Mouse (Mus musculus): ENCODE data around the gene S100a16. TPM values are rescaled to one million over a fixed set of nuclear protein-coding genes. Genes with fewer than 3 reads are reported as not detected.

Gene S100a16
- polyA plus RNA-seq, 1 experiment from 2014 or later: 32.5 TPM

- no peaks in the 10 kb centered on the region for H3K9me3 ChIP-seq (ENCODE audit: control insufficient read depth, low read length)
Measured at GRCm38 (mm10) chr3:90575320-90575719, 38.3 kb downstream of the S100a16 start.

GRCm38 (mm10) chr3:90576351-90577001 lies 39.4 kb downstream of the S100a16 start:
- Histone ChIP-seq H3K4me2 (ENCODE audit: low read length) (no peak overlapping the region), H3K4me1 (ENCODE audit: control insufficient read depth, insufficient read depth, low read length) (no peaks in the 10 kb centered on the region), H3K27me3 (ENCODE audit: control insufficient read depth, insufficient read depth, low read length) (no peaks in the 10 kb centered on the region), H3K9ac (replicated peaks; ENCODE audit: low read length) (no peak overlapping the region), H3K4me3 (replicated peaks; ENCODE audit: low read depth, low read length) (no peak overlapping the region), H3K27ac (replicated peaks; ENCODE audit: low read depth, low read length) (no peak overlapping the region), H3K9me3 (ENCODE audit: control insufficient read depth, low read length) (no peaks in the 10 kb centered on the region), H3K36me3 (ENCODE audit: control insufficient read depth, insufficient read depth, low read length) (no peaks in the 10 kb centered on the region)
- 74% methylated on average over 10 of the region's 10 CpGs for WGBS
- ATAC-seq (ENCODE audit: low FRiP score, low TSS enrichment) (no peak), DNase-seq (no peak)

More at GRCm38 (mm10) chr3:90575320-90575719, 38.3 kb downstream of the S100a16 start:
- Histone ChIP-seq H3K4me1 (ENCODE audit: control insufficient read depth, insufficient read depth, low read length) (no peaks in the 10 kb centered on the region), H3K27ac (replicated peaks; ENCODE audit: low read depth, low read length) (no peak overlapping the region), H3K36me3 (ENCODE audit: control insufficient read depth, insufficient read depth, low read length) (no peaks in the 10 kb centered on the region), H3K27me3 (ENCODE audit: control insufficient read depth, insufficient read depth, low read length) (no peaks in the 10 kb centered on the region), H3K4me3 (replicated peaks; ENCODE audit: low read depth, low read length) (no peak overlapping the region), H3K9ac (replicated peaks; ENCODE audit: low read length) (no peak overlapping the region), H3K4me2 (ENCODE audit: low read length) (no peak overlapping the region)
- DNase-seq: no peak
- ATAC-seq (ENCODE audit: low FRiP score, low TSS enrichment): no peak
- 89% methylated on average over 3 of the region's 3 CpGs for WGBS

DNA sequence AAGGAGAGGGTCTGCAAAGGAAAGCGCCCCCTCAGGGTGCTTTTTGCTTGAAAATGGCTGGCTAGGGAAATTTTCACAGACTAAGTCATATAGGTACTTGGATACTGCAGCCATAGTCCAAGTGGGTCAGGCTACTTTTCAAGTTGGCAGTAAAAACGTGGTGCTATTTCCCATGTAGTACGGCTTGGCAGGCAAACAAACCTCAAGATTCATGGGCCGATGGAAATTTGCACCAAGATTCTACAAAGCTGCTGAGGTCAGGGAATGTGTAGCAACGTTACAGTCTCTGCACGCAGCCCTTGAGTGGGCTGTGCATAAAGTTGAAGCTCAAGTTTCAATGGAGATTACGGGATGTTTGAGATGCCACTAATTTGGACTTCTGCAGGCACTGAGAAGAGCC lies 42.4 kb downstream of the S100a16 start:
- ATAC-seq (ENCODE audit: low FRiP score, low TSS enrichment): no peak

GRCm38 (mm10) chr3:90581141-90581540 lies 44.1 kb downstream of the S100a16 start:
- H3K4me3 ChIP-seq (replicated peaks; ENCODE audit: low read depth, low read length): no peak overlapping the region
- H3K4me1 ChIP-seq (ENCODE audit: control insufficient read depth, insufficient read depth, low read length): no peaks in the 10 kb centered on the region
- DNase-seq (no peak), ATAC-seq (ENCODE audit: low FRiP score, low TSS enrichment) (no peak)
- H3K27ac ChIP-seq (replicated peaks; ENCODE audit: low read depth, low read length): no peak overlapping the region
- H3K4me2 ChIP-seq (ENCODE audit: low read length): no peak overlapping the region
- H3K36me3 ChIP-seq (ENCODE audit: control insufficient read depth, insufficient read depth, low read length): no peaks in the 10 kb centered on the region
- H3K9ac ChIP-seq (replicated peaks; ENCODE audit: low read length): no peak overlapping the region
- H3K9me3 ChIP-seq (ENCODE audit: control insufficient read depth, low read length): no peaks in the 10 kb centered on the region
- 96% methylated on average over 5 of the region's 5 CpGs for WGBS
- no peaks in the 10 kb centered on the region for H3K27me3 ChIP-seq (ENCODE audit: control insufficient read depth, insufficient read depth, low read length)

More for the DNA sequence above, 42.4 kb downstream of the S100a16 start:
- Histone ChIP-seq H3K4me1 (ENCODE audit: control insufficient read depth, insufficient read depth, low read length) (no peaks in the 10 kb centered on the region), H3K4me3 (replicated peaks; ENCODE audit: low read depth, low read length) (no peak overlapping the region), H3K27ac (replicated peaks; ENCODE audit: low read depth, low read length) (no peak overlapping the region), H3K9me3 (ENCODE audit: control insufficient read depth, low read length) (no peaks in the 10 kb centered on the region), H3K27me3 (ENCODE audit: control insufficient read depth, insufficient read depth, low read length) (no peaks in the 10 kb centered on the region), H3K9ac (replicated peaks; ENCODE audit: low read length) (no peak overlapping the region), H3K36me3 (ENCODE audit: control insufficient read depth, insufficient read depth, low read length) (no peaks in the 10 kb centered on the region), H3K4me2 (ENCODE audit: low read length) (no peak overlapping the region)
- no peak for DNase-seq
- 85% methylated on average over 7 of the region's 7 CpGs for WGBS

GRCm38 (mm10) chr3:90582156-90582555 lies 45.1 kb downstream of the S100a16 start:
- WGBS: 93% methylated on average over 1 of the region's 1 CpGs
- H3K27ac ChIP-seq (replicated peaks; ENCODE audit: low read depth, low read length): no peak overlapping the region
- no peak for ATAC-seq (ENCODE audit: low FRiP score, low TSS enrichment)
- no peaks in the 10 kb centered on the region for H3K36me3 ChIP-seq (ENCODE audit: control insufficient read depth, insufficient read depth, low read length)
- no peaks in the 10 kb centered on the region for H3K27me3 ChIP-seq (ENCODE audit: control insufficient read depth, insufficient read depth, low read length)
- no peak overlapping the region for H3K4me3 ChIP-seq (replicated peaks; ENCODE audit: low read depth, low read length)
- DNase-seq: no peak
- no peak overlapping the region for H3K4me2 ChIP-seq (ENCODE audit: low read length)
- no peaks in the 10 kb centered on the region for H3K9me3 ChIP-seq (ENCODE audit: control insufficient read depth, low read length)
- H3K9ac ChIP-seq (replicated peaks; ENCODE audit: low read length): no peak overlapping the region
- no peaks in the 10 kb centered on the region for H3K4me1 ChIP-seq (ENCODE audit: control insufficient read depth, insufficient read depth, low read length)

GRCm38 (mm10) chr3:90582556-90582955 lies 45.5 kb downstream of the S100a16 start:
- 95% methylated on average over 4 of the region's 4 CpGs for WGBS

DNA sequence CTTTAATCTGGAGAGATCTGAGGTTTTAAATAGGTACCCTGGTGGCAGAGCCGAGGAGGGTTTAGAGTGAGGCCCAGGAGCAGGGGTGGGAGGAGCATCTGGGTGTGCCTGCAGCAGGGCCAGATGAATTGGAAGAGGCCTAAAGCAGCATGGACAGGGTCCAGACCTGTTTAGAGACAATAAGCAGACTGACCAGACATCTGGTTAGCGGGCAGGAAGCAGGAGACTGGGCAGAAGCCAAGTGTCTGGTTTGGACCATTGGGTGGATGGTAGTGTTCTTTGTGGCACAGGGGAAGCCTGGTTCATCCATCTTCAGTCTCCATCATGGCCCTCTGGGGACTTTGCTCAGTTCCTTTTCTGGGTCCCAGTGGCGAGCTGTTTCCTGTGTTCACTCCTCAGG lies 46.8 kb downstream of the S100a16 start:
- Histone ChIP-seq H3K9ac (replicated peaks; ENCODE audit: low read length) (no peak overlapping the region), H3K4me3 (replicated peaks; ENCODE audit: low read depth, low read length) (no peak overlapping the region), H3K27me3 (ENCODE audit: control insufficient read depth, insufficient read depth, low read length) (no peaks in the 10 kb centered on the region), H3K4me2 (ENCODE audit: low read length) (no peak overlapping the region), H3K9me3 (ENCODE audit: control insufficient read depth, low read length) (no peaks in the 10 kb centered on the region), H3K4me1 (ENCODE audit: control insufficient read depth, insufficient read depth, low read length) (no peaks in the 10 kb centered on the region), H3K36me3 (ENCODE audit: control insufficient read depth, insufficient read depth, low read length) (no peaks in the 10 kb centered on the region), H3K27ac (replicated peaks; ENCODE audit: low read depth, low read length) (no peak overlapping the region)
- ATAC-seq (ENCODE audit: low FRiP score, low TSS enrichment): no peak
- DNase-seq: no peak
- WGBS: 41% methylated on average over 3 of the region's 3 CpGs

More at GRCm38 (mm10) chr3:90582556-90582955, 45.5 kb downstream of the S100a16 start:
- no peaks in the 10 kb centered on the region for H3K27me3 ChIP-seq (ENCODE audit: control insufficient read depth, insufficient read depth, low read length)
- H3K9me3 ChIP-seq (ENCODE audit: control insufficient read depth, low read length): no peaks in the 10 kb centered on the region
- no peak for ATAC-seq (ENCODE audit: low FRiP score, low TSS enrichment)
- no peaks in the 10 kb centered on the region for H3K36me3 ChIP-seq (ENCODE audit: control insufficient read depth, insufficient read depth, low read length)
- H3K4me2 ChIP-seq (ENCODE audit: low read length): no peak overlapping the region
- H3K27ac ChIP-seq (replicated peaks; ENCODE audit: low read depth, low read length): no peak overlapping the region
- H3K4me3 ChIP-seq (replicated peaks; ENCODE audit: low read depth, low read length): no peak overlapping the region
- H3K4me1 ChIP-seq (ENCODE audit: control insufficient read depth, insufficient read depth, low read length): no peaks in the 10 kb centered on the region
- H3K9ac ChIP-seq (replicated peaks; ENCODE audit: low read length): no peak overlapping the region
- DNase-seq: no peak

DNA sequence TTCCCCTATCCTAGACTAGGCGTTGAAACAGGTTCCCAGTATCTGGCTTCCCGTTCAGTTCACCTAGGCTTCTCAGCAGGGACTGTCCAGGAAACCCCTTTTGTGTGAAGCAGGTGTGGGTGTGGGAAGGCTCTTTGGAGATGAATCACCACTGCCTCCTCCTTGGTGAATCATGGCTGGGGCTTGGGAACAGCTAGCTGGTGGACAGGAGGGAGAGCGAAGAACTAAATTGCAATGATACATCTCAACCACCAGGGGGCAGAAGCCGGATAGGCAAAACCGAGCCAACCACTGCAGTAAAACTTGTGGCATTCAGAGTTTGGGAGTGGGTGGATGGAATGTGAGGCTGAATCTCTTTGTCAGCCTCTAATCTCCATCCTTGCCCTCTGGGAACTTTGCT lies 48.5 kb downstream of the S100a16 start:
- Histone ChIP-seq H3K4me2 (ENCODE audit: low read length) (no peak overlapping the region), H3K27ac (replicated peaks; ENCODE audit: low read depth, low read length) (no peak overlapping the region), H3K27me3 (ENCODE audit: control insufficient read depth, insufficient read depth, low read length) (no peaks in the 10 kb centered on the region), H3K36me3 (ENCODE audit: control insufficient read depth, insufficient read depth, low read length) (no peaks in the 10 kb centered on the region), H3K9ac (replicated peaks; ENCODE audit: low read length) (no peak overlapping the region), H3K4me1 (ENCODE audit: control insufficient read depth, insufficient read depth, low read length) (no peaks in the 10 kb centered on the region), H3K9me3 (ENCODE audit: control insufficient read depth, low read length) (no peaks in the 10 kb centered on the region), H3K4me3 (replicated peaks; ENCODE audit: low read depth, low read length) (no peak overlapping the region)
- WGBS: 34% methylated on average over 5 of the region's 5 CpGs
- DNase-seq (peak; percentile 80), ATAC-seq (ENCODE audit: low FRiP score, low TSS enrichment) (0 out of 2 replicates have a peak, but pooled peaks have one; percentile 7)

DNA sequence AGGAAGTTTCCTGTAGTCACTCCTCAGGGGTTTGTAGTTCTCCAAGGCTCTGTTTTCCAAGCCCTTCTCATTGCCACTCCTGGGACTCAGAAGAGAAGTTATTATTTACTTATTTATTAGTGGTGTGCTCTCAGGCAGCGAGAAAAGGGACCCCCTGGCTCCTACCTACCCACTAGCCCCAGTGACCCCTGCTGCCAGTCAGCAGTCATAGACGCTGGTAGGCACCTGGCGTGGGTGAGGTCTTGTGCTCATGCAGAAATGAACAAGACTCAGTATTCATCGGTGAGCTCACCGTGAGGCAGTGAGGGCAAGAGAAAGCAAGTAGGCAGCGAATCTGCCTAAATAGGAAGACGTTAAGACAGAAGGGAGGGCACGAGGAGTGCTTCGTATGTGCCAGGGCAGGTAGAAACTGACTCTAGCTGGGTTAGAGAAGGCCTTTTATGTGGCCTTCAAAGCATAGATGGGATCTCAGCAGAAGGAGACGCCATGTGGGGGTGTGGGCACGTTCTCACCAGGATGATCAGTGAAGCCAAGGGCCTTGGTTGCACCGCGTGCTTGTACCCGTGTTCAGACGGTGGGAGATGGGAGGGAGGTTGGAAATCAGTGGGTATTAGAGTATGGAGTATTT lies 49.1 kb downstream of the S100a16 start:
- Histone ChIP-seq H3K4me2 (ENCODE audit: low read length) (no peak overlapping the region), H3K9me3 (ENCODE audit: control insufficient read depth, low read length) (no peaks in the 10 kb centered on the region), H3K9ac (replicated peaks; ENCODE audit: low read length) (no peak overlapping the region), H3K4me1 (ENCODE audit: control insufficient read depth, insufficient read depth, low read length) (no peaks in the 10 kb centered on the region), H3K4me3 (replicated peaks; ENCODE audit: low read depth, low read length) (no peak overlapping the region), H3K27ac (replicated peaks; ENCODE audit: low read depth, low read length) (no peak overlapping the region), H3K36me3 (ENCODE audit: control insufficient read depth, insufficient read depth, low read length) (no peaks in the 10 kb centered on the region), H3K27me3 (ENCODE audit: control insufficient read depth, insufficient read depth, low read length) (no peaks in the 10 kb centered on the region)
- WGBS: 86% methylated on average over 15 of the region's 15 CpGs
- ATAC-seq (ENCODE audit: low FRiP score, low TSS enrichment) (no peak), DNase-seq (no peak)

Measured in midbrain, embryonic 14.5 days (tissue).